9 mouse cellular contexts compared by ENCODE assay signal in the genomic region with DNA sequence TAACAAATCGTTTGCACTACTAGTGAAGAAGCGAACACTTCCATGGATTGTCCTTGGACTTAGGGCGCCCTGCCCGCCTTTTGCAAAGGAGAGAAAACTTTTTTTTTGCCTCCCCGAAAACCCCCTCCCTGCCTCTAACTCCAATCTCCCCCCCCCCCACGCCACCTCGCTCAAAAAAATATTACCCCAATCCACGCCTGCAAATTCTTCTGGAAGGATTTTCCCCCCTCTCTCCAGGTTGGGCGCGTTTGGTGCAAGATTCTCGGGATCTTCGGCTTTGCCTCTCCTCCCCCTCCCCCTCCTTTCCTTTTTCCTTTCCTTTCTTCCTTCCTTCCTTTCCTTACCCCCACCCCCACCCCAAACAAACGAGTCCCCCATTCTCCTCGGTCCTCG. TPM values are rescaled to one million over a fixed set of nuclear protein-coding genes. Genes with fewer than 3 reads are reported as not detected.
DNase-seq lines count a peak whose midpoint lies in the region; ATAC-seq and TF ChIP-seq lines count a peak whose summit lies in the region.
"Had no signal": no experiment of that assay in that cellular context is flagged by ENCODE, and none has a peak within 500 bp of the region (broad histone marks: within the 10 kb centered on the region; RNA-seq: fewer than 3 reads in every experiment).

No protein-coding gene starts in this region.

- no peaks in the 10 kb centered on the region for H3K9me3 ChIP-seq in kidney, embryonic 15.5 days (replicated peaks)
- no peaks in the 10 kb centered on the region for H3K9me3 ChIP-seq in embryonic facial prominence, embryonic 14.5 days (ENCODE audit: control insufficient read depth, low read length)
- no peaks in the 10 kb centered on the region for H3K9me3 ChIP-seq in intestine, embryonic 14.5 days (ENCODE audit: control insufficient read depth, low read length)
- H3K9me3 ChIP-seq in midbrain, postnatal 0 days (ENCODE audit: low read length) = no peaks in the 10 kb centered on the region

- H3K4me3 ChIP-seq in kidney, embryonic 15.5 days (replicated peaks) = peak overlapping the region; percentile 61
- peak overlapping the region; percentile 53 for H3K4me3 ChIP-seq in embryonic facial prominence, embryonic 14.5 days (ENCODE audit: low read depth, low read length)
- peak overlapping the region; percentile 27 for H3K4me3 ChIP-seq in intestine, embryonic 14.5 days (ENCODE audit: low read depth, low read length)
- H3K4me3 ChIP-seq in midbrain, postnatal 0 days (ENCODE audit: low read depth, low read length) = peak overlapping the region; percentile 42

- peak overlapping the region; percentile 60 for H3K4me2 ChIP-seq in kidney, embryonic 15.5 days
- H3K4me2 ChIP-seq in embryonic facial prominence, embryonic 14.5 days (ENCODE audit: low read depth, low read length) = peak overlapping the region; percentile 55
- peak overlapping the region; percentile 45 for H3K4me2 ChIP-seq in intestine, embryonic 14.5 days (ENCODE audit: low read length)
- H3K4me2 ChIP-seq in midbrain, postnatal 0 days (ENCODE audit: low read depth, low read length, poor library complexity, severe bottlenecking) = peak overlapping the region; percentile 42

- H3K27me3 ChIP-seq in kidney, embryonic 15.5 days = peaks cover 94% of the 10 kb centered on the region
- peaks cover 81% of the 10 kb centered on the region for H3K27me3 ChIP-seq in embryonic facial prominence, embryonic 14.5 days (replicated peaks; ENCODE audit: control insufficient read depth, insufficient read depth, low read length)
- peaks cover 98% of the 10 kb centered on the region for H3K27me3 ChIP-seq in intestine, embryonic 14.5 days (replicated peaks; ENCODE audit: control insufficient read depth, insufficient read depth, low read length)
- H3K27me3 ChIP-seq in midbrain, postnatal 0 days (ENCODE audit: insufficient read depth, low read length) = peaks cover 73% of the 10 kb centered on the region

- peaks cover 39% of the 10 kb centered on the region for H3K4me1 ChIP-seq in kidney, embryonic 15.5 days
- H3K4me1 ChIP-seq in embryonic facial prominence, embryonic 14.5 days (ENCODE audit: control insufficient read depth, insufficient read depth, low read length) = no peaks in the 10 kb centered on the region
- H3K4me1 ChIP-seq in intestine, embryonic 14.5 days (replicated peaks; ENCODE audit: control insufficient read depth, insufficient read depth, low read length) = peaks cover 16% of the 10 kb centered on the region
- H3K4me1 ChIP-seq in midbrain, postnatal 0 days (ENCODE audit: insufficient read depth, low read length) = no peaks in the 10 kb centered on the region

- H3K27ac ChIP-seq in kidney, embryonic 15.5 days = peak overlapping the region; percentile 97
- peak overlapping the region; percentile 86 for H3K27ac ChIP-seq in embryonic facial prominence, embryonic 14.5 days (replicated peaks; ENCODE audit: low read depth, low read length)
- H3K27ac ChIP-seq in intestine, embryonic 14.5 days (ENCODE audit: low read depth) = no peak overlapping the region
- H3K27ac ChIP-seq in midbrain, postnatal 0 days (ENCODE audit: low read depth, low read length) = peak overlapping the region; percentile 70

- peak overlapping the region; percentile 79 for H3K9ac ChIP-seq in kidney, embryonic 15.5 days
- peak overlapping the region; percentile 79 for H3K9ac ChIP-seq in embryonic facial prominence, embryonic 14.5 days (ENCODE audit: low read depth, low read length)
- H3K9ac ChIP-seq in intestine, embryonic 14.5 days (ENCODE audit: low read length) = no peak overlapping the region
- peak overlapping the region; percentile 63 for H3K9ac ChIP-seq in midbrain, postnatal 0 days (replicated peaks; ENCODE audit: low read length, poor library complexity, severe bottlenecking)

- no peak for ATAC-seq in kidney, embryonic 15.5 days (replicated peaks; ENCODE audit: low FRiP score)
- ATAC-seq in embryonic facial prominence, embryonic 14.5 days (ENCODE audit: low read depth) = no peak
- no peak for ATAC-seq in intestine, embryonic 14.5 days (replicated peaks; ENCODE audit: low FRiP score, low TSS enrichment, low read depth)
- no peak for ATAC-seq in midbrain, postnatal 0 days (ENCODE audit: low FRiP score)

- no peaks in the 10 kb centered on the region for H3K36me3 ChIP-seq in kidney, embryonic 15.5 days
- no peaks in the 10 kb centered on the region for H3K36me3 ChIP-seq in embryonic facial prominence, embryonic 14.5 days (ENCODE audit: control insufficient read depth, insufficient read depth, low read length)
- no peaks in the 10 kb centered on the region for H3K36me3 ChIP-seq in intestine, embryonic 14.5 days (ENCODE audit: control insufficient read depth, insufficient read depth, low read length)
- no peaks in the 10 kb centered on the region for H3K36me3 ChIP-seq in midbrain, postnatal 0 days (ENCODE audit: insufficient read depth, low read length)

- WGBS in kidney, embryonic 15.5 days = under 1% methylated on average over 15 of the region's 15 CpGs
- WGBS in embryonic facial prominence, embryonic 14.5 days = under 1% methylated on average over 14 of the region's 15 CpGs
- WGBS in intestine, embryonic 14.5 days = under 1% methylated on average over 15 of the region's 15 CpGs
- WGBS in midbrain, postnatal 0 days = under 1% methylated on average over 14 of the region's 15 CpGs

- TF ChIP-seq CTCF in midbrain, postnatal 0 days (IDR thresholded peaks at IDR 0.05) = no peak

- no peak for DNase-seq in kidney, postnatal 36 days
- no peak for DNase-seq in embryonic facial prominence, embryonic 14.5 days (ENCODE audit: low spot score)
- no peak for DNase-seq in intestine, embryonic 14.5 days (ENCODE audit: low spot score)
- DNase-seq in midbrain, postnatal 0 days (ENCODE audit: low spot score) = no peak
- no peak for DNase-seq in spleen, postnatal 14 days (ENCODE audit: low spot score in 2 of 2)
- no peak for DNase-seq in left cerebral cortex, adult 8-10 months (ENCODE audit: low spot score in 2 of 2)
- DNase-seq in right cerebral cortex, postnatal 10 days (ENCODE audit: low spot score in 2 of 2) = no peak

RNA-seq across cellular contexts. Expression of a gene that starts 0.6 kb away (rescaled TPM):
- polyA plus RNA-seq in kidney, embryonic 15.5 days (2015; fragmentation: Nextera tagmentation; extraction: Ambion mirVana) = 38.8 TPM in 2 replicates
- polyA plus RNA-seq in embryonic facial prominence, embryonic 14.5 days (2014; fragmentation: Nextera tagmentation; extraction: Ambion mirVana) = 6.9 and 7.5 TPM in 2 replicates
- polyA plus RNA-seq in intestine, embryonic 14.5 days (2014; fragmentation: Nextera tagmentation; extraction: Ambion mirVana) = not detected in 2 replicates
- total RNA-seq in midbrain, postnatal 0 days (2014; rRNA removed) = 6.1 and 6.6 TPM in 2 replicates
- polyA plus RNA-seq in midbrain, postnatal 0 days (2015; fragmentation: Nextera tagmentation; extraction: Ambion mirVana) = 10.3 and 10.5 TPM in 2 replicates
- 10 to 100 TPM in 3 of 4 experiments, 1 to 10 TPM in 1; 9.1 to 13.3 (median 11.3) TPM for total RNA-seq in left cerebral cortex, adult 8-10 months (2022)
- total RNA-seq: megakaryocyte, adult 5-6 weeks had no signal
